Mouse (Mus musculus) CH12.LX (cell line): ENCODE measurements around the gene Rsbn1. TPM values are rescaled to one million over a fixed set of nuclear protein-coding genes. Genes with fewer than 3 reads are reported as not detected.

Source experiments
- DNase-seq: peaks from one replicate; pipeline ENCODE4 v3.0.0-alpha.2; 2013; ENCODE audit errors: extremely low read depth
- H3K27ac ChIP-seq: 2 replicates; pipeline ENCODE4 v1.5.1; 2012; ENCODE audit warnings: low read depth, mild to moderate bottlenecking, control low read depth, moderate library complexity; ENCODE audit not compliant: insufficient read depth
- H3K27me3 ChIP-seq: replicated peaks from 2 replicates; pipeline ENCODE3; 2012; ENCODE audit warnings: inconsistent platforms
- H3K36me3 ChIP-seq, 2 experiments: replicated peaks in 1 of 2; 2 replicates each; pipeline versions ENCODE3 to v1.6.1; 2012; ENCODE audit warnings: inconsistent platforms in 1 of 2, low read length in 1 of 2, mild to moderate bottlenecking in 1 of 2, mixed read lengths in 1 of 2, moderate library complexity in 1 of 2; ENCODE audit not compliant: control insufficient read depth in 1 of 2, insufficient read depth in 1 of 2
- H3K4me1 ChIP-seq, 2 experiments: 2 replicates each; pipeline ENCODE4 v1.6.1; 2012; ENCODE audit warnings: inconsistent platforms in 1 of 2, moderate library complexity in 1 of 2; ENCODE audit not compliant: insufficient read depth in 2 of 2, control insufficient read depth in 1 of 2
- H3K4me2 ChIP-seq: 2 replicates; pipeline ENCODE4 v1.6.1; 2012; ENCODE audit warnings: low read depth, mild to moderate bottlenecking, control low read depth; ENCODE audit not compliant: poor library complexity, insufficient read depth, severe bottlenecking
- H3K4me3 ChIP-seq, 3 experiments: fragments of 150-350 bp in 1 of 3; sonication (generic) in 1 of 3; replicated peaks in 1 of 3; 2 replicates each; pipeline versions ENCODE3 to v1.5.1; 2011 to 2012; ENCODE audit warnings: low read depth in 2 of 3, low read length in 2 of 3, mild to moderate bottlenecking in 2 of 3, moderate library complexity in 2 of 3, control low read depth in 1 of 3, improper control_type of control experiment in 1 of 3, inconsistent platforms in 1 of 3, mixed read lengths in 1 of 3; ENCODE audit not compliant: poor library complexity in 1 of 3
- H3K79me2 ChIP-seq: replicated peaks from 2 replicates; pipeline ENCODE4 v1.6.1; 2012; ENCODE audit warnings: mild to moderate bottlenecking, moderate library complexity; ENCODE audit not compliant: control insufficient read depth, poor library complexity, insufficient read depth, severe bottlenecking; ENCODE audit errors: extremely low read depth
- H3K9ac ChIP-seq: 2 replicates; pipeline ENCODE4 v1.6.1; 2012; ENCODE audit warnings: low read depth, mild to moderate bottlenecking, control low read depth, moderate library complexity; ENCODE audit not compliant: insufficient read depth
- H3K9me3 ChIP-seq: replicated peaks from 2 replicates; pipeline ENCODE3; 2012; ENCODE audit warnings: low read length, inconsistent platforms, mixed read lengths
- BHLHE40 ChIP-seq: IDR thresholded peaks from 2 replicates; pipeline ENCODE4 v1.6.1; 2011; ENCODE audit warnings: mild to moderate bottlenecking, low read depth, low read length, improper control_type of control experiment
- CHD1 ChIP-seq: IDR thresholded peaks from 2 replicates; pipeline ENCODE4 v1.6.1; 2012; ENCODE audit warnings: low read depth, low read length, improper control_type of control experiment, inconsistent platforms
- CHD2 ChIP-seq: IDR thresholded peaks from 2 replicates; pipeline ENCODE4 v1.6.1; 2011; ENCODE audit warnings: low read length, improper control_type of control experiment
- CTCF ChIP-seq, 2 experiments: IDR thresholded peaks in 1 of 2; conservative IDR thresholded peaks in 1 of 2; 2 replicates each; pipeline ENCODE4 v1.5.1; 2011 to 2012; ENCODE audit warnings: low read depth in 2 of 2, low read length in 2 of 2, improper control_type of control experiment in 1 of 2, inconsistent platforms in 1 of 2, mild to moderate bottlenecking in 1 of 2, moderate library complexity in 1 of 2
- EP300 ChIP-seq: IDR thresholded peaks from 2 replicates; pipeline ENCODE4 v1.6.1; 2011; ENCODE audit warnings: low read length, improper control_type of control experiment
- ETS1 ChIP-seq: conservative IDR thresholded peaks from 2 replicates; pipeline ENCODE4 v1.6.1; 2012; ENCODE audit warnings: low read depth, mild to moderate bottlenecking, inconsistent platforms, low read length, improper control_type of control experiment, moderate library complexity
- HCFC1 ChIP-seq: IDR thresholded peaks from 2 replicates; pipeline ENCODE4 v1.6.1; 2012; ENCODE audit warnings: low read depth, mild to moderate bottlenecking, inconsistent platforms, low read length, improper control_type of control experiment
- IRF4 ChIP-seq: IDR thresholded peaks from 2 replicates; pipeline ENCODE4 v1.6.1; 2014; ENCODE audit warnings: low read depth, mild to moderate bottlenecking, inconsistent platforms, low read length, improper control_type of control experiment
- MAFK ChIP-seq: IDR thresholded peaks from 2 replicates; pipeline ENCODE4 v1.6.1; 2011; ENCODE audit warnings: low read length, improper control_type of control experiment; ENCODE audit not compliant: insufficient replicate concordance
- MAX ChIP-seq: IDR thresholded peaks from 2 replicates; pipeline ENCODE4 v1.6.1; 2011; ENCODE audit warnings: low read length, improper control_type of control experiment
- MAZ ChIP-seq: IDR thresholded peaks from 2 replicates; pipeline ENCODE4 v1.6.1; 2012; ENCODE audit warnings: low read depth, mild to moderate bottlenecking, inconsistent platforms, low read length, improper control_type of control experiment, moderate library complexity
- MXI1 ChIP-seq: IDR thresholded peaks from 2 replicates; pipeline ENCODE4 v1.6.1; 2011; ENCODE audit warnings: mild to moderate bottlenecking, low read depth, low read length, improper control_type of control experiment
- MYC ChIP-seq: IDR thresholded peaks from 2 replicates; pipeline ENCODE4 v1.6.1; 2011; ENCODE audit warnings: low read depth, mild to moderate bottlenecking, improper control_type of control experiment, low read length
- NELFE ChIP-seq: IDR thresholded peaks from 2 replicates; pipeline ENCODE4 v1.6.1; 2011; ENCODE audit warnings: low read depth, low read length, improper control_type of control experiment
- SIN3A ChIP-seq: IDR thresholded peaks from 2 replicates; pipeline ENCODE4 v1.6.1; 2012; ENCODE audit warnings: low read length, improper control_type of control experiment, inconsistent platforms
- TBP ChIP-seq: conservative IDR thresholded peaks from 2 replicates; pipeline ENCODE4 v1.6.1; 2011; ENCODE audit warnings: low read depth, low read length, improper control_type of control experiment
- UBTF ChIP-seq: IDR thresholded peaks from 2 replicates; pipeline ENCODE4 v1.6.1; 2012; ENCODE audit warnings: low read depth, mild to moderate bottlenecking, inconsistent platforms, low read length, improper control_type of control experiment, moderate library complexity
- USF1 ChIP-seq: IDR thresholded peaks from 2 replicates; pipeline ENCODE4 v1.6.1; 2014; ENCODE audit warnings: low read depth, mild to moderate bottlenecking, inconsistent platforms, low read length, improper control_type of control experiment
- USF2 ChIP-seq: conservative IDR thresholded peaks from 2 replicates; pipeline ENCODE4 v1.6.1; 2011; ENCODE audit warnings: low read depth, low read length, improper control_type of control experiment
- ZC3H11A ChIP-seq: IDR thresholded peaks from 2 replicates; pipeline ENCODE4 v1.6.1; 2012; ENCODE audit warnings: low read depth, mild to moderate bottlenecking, inconsistent platforms, low read length, improper control_type of control experiment
- ZKSCAN1 ChIP-seq: IDR thresholded peaks from 2 replicates; pipeline ENCODE4 v1.6.1; 2012; ENCODE audit warnings: low read depth, inconsistent platforms, low read length, improper control_type of control experiment, borderline replicate concordance
- ZNF384 ChIP-seq: IDR thresholded peaks from 2 replicates; pipeline ENCODE4 v1.6.1; 2012; ENCODE audit warnings: low read depth, low read length, improper control_type of control experiment, inconsistent platforms
- dilution Hi-C: fragments of 300-500 bp; cut with MboI; formaldehyde crosslinking; loops from 2 replicates; pipeline ENCODE4 v1.14.3; 2020; ENCODE audit warnings: low sequenced_read_pairs; ENCODE audit not compliant: extremely low pct_unique_long_range_greater_than_20kb, extremely low pct_ligation_motif_present
- in situ Hi-C: fragments of 300-500 bp; cut with MboI; formaldehyde crosslinking; loops from 3 replicates; pipeline ENCODE4 v1.14.3; 2019; ENCODE audit warnings: low sequenced_read_pairs, low pct_ligation_motif_present, low pct_unique_long_range_greater_than_20kb, mixed read lengths
- polyA plus RNA-seq: library from polyadenylated mRNA; unstranded; fragments of >175 nt; gene quantifications from 2 replicates; pipeline ENCODE4 v1.2.1, GENCODE M21; 2012; ENCODE audit warnings: low read depth; ENCODE audit not compliant: insufficient read length
- total RNA-seq, 2 experiments: library from RNA; depleted of rRNA; stranded (reverse); fragments of 300-350 nt in 1 of 2; fragments of >200 nt in 1 of 2; gene quantifications; 2 replicates each; pipeline ENCODE4 v1.2.3; 2012 to 2014

Rsbn1 gene
- total and polyA plus RNA-seq, 3 experiments = 13.0 to 19.6 (median 13.8) TPM

- Histone ChIP-seq H3K36me3 (peaks cover 20 to 27% of the 10 kb centered on the region in 2 experiments), H3K27me3 (no peaks in the 10 kb centered on the region), H3K4me1 (no peaks in the 10 kb centered on the region), H3K27ac (peak overlapping the region; percentile 89; the same call in 1 of the 2 replicates), H3K9ac (peak overlapping the region; percentile 77), H3K9me3 (no peaks in the 10 kb centered on the region), H3K4me3 (peak overlapping the region; percentile 58 to 93 (median 92)), H3K79me2 (peaks cover 34% of the 10 kb centered on the region), H3K4me2 (peak overlapping the region; percentile 39; the same call in 1 of the 2 replicates)
- DNase-seq = peak; percentile 52
- dilution Hi-C loops = no loop called here
- in situ Hi-C loops = no loop called here
- TF ChIP-seq ZNF384 = peak; percentile 45; the same call in 1 of the 2 replicates
- no peak for TF ChIP-seq UBTF
- peak in 1 of 2 experiments; percentile 17; a peak in 2 of 4 replicates for TF ChIP-seq CTCF (conservative IDR thresholded peaks at IDR 0.05 in 1 of 2, IDR thresholded peaks at IDR 0.05 in 1 of 2; ENCODE audit: low read depth in 2 of 2, low read length in 2 of 2)
These were observed 414 bp upstream of the Rsbn1 start for GRCm38 (mm10) chr3:103913451-103913961.

- Histone ChIP-seq H3K27ac (peak overlapping the region; percentile 87), H3K36me3 (peaks cover 11 to 20% of the 10 kb centered on the region in 2 experiments), H3K79me2 (peaks cover 38% of the 10 kb centered on the region), H3K27me3 (no peaks in the 10 kb centered on the region), H3K4me1 (peaks cover 0 to 4% of the 10 kb centered on the region in 2 experiments; a peak in 2 of 4 replicates), H3K9ac (peak overlapping the region; percentile 94), H3K4me2 (peak overlapping the region; percentile 5; the same call in 1 of the 2 replicates), H3K9me3 (no peaks in the 10 kb centered on the region), H3K4me3 (peak overlapping the region; percentile 92 to 93 (median 93))
- dilution Hi-C loops (no loop called here), in situ Hi-C loops (no loop called here)
- peak; percentile 45 for DNase-seq
- peak; percentile 84 for TF ChIP-seq UBTF
- TF ChIP-seq USF1 = no peak
- TF ChIP-seq NELFE = peak; percentile 39; the same call in 1 of the 2 replicates
- no peak for TF ChIP-seq EP300
- TF ChIP-seq CHD1 = peak; percentile 81; the same call in 1 of the 2 replicates
- no peak for TF ChIP-seq MAFK
- TF ChIP-seq CHD2 = no peak
- TF ChIP-seq MAX = 0 out of 2 replicates have a peak, but pooled peaks have one; percentile 27
- peak; percentile 36; the same call in 1 of the 2 replicates for TF ChIP-seq SIN3A
These were observed 1.0 kb downstream of the Rsbn1 start for GRCm38 (mm10) chr3:103914732-103915508.

GRCm38 (mm10) chr3:103915509-103915896 is 1.6 kb downstream of the Rsbn1 start:
- H3K9me3 ChIP-seq = no peaks in the 10 kb centered on the region
- peak overlapping the region; percentile 94 for H3K9ac ChIP-seq
- peak overlapping the region; percentile 87; the same call in 1 of the 2 replicates for H3K27ac ChIP-seq
- H3K79me2 ChIP-seq = peaks cover 43% of the 10 kb centered on the region
- H3K36me3 ChIP-seq = peaks cover 5 to 18% of the 10 kb centered on the region in 2 experiments
- peak overlapping the region; percentile 92 to 93 (median 93) for H3K4me3 ChIP-seq
- peak overlapping the region; percentile 5; the same call in 1 of the 2 replicates for H3K4me2 ChIP-seq
- no peak for TF ChIP-seq MAFK
- 0 out of 2 replicates have a peak, but pooled peaks have one; percentile 49 for TF ChIP-seq TBP
- no peak for TF ChIP-seq ZKSCAN1
- 0 out of 2 replicates have a peak, but pooled peaks have one; percentile 35 for TF ChIP-seq IRF4
- TF ChIP-seq EP300 = peak; percentile 49; the same call in 1 of the 2 replicates
- no peak for TF ChIP-seq MAZ
- peak; percentile 56; the same call in 1 of the 2 replicates for TF ChIP-seq BHLHE40
- TF ChIP-seq MAX = no peak
- 0 out of 2 replicates have a peak, but pooled peaks have one; percentile 14 for TF ChIP-seq ZNF384
- TF ChIP-seq MXI1 = peak; percentile 56
- 0 out of 2 replicates have a peak, but pooled peaks have one; percentile 25 for TF ChIP-seq MYC
- no peak for TF ChIP-seq ETS1
- TF ChIP-seq ZC3H11A = no peak
- TF ChIP-seq USF2 = no peak
- peak; percentile 39; the same call in 1 of the 2 replicates for TF ChIP-seq SIN3A
- 0 out of 2 replicates have a peak, but pooled peaks have one; percentile 39 for TF ChIP-seq CHD1
- TF ChIP-seq HCFC1 = no peak
- no peaks in the 10 kb centered on the region for H3K27me3 ChIP-seq
- DNase-seq = no peak
- dilution Hi-C loops (no loop called here), in situ Hi-C loops (no loop called here)
- peaks cover 2 to 9% of the 10 kb centered on the region in 2 experiments; a peak in 3 of 4 replicates for H3K4me1 ChIP-seq
